Mouse (Mus musculus): ENCODE data around the gene Fastkd1. TPM values are rescaled to one million over a fixed set of nuclear protein-coding genes. Genes with fewer than 3 reads are reported as not detected.

Gene Fastkd1
- polyA plus RNA-seq, 1 experiment from 2014 or later: 3.3 TPM

DNA sequence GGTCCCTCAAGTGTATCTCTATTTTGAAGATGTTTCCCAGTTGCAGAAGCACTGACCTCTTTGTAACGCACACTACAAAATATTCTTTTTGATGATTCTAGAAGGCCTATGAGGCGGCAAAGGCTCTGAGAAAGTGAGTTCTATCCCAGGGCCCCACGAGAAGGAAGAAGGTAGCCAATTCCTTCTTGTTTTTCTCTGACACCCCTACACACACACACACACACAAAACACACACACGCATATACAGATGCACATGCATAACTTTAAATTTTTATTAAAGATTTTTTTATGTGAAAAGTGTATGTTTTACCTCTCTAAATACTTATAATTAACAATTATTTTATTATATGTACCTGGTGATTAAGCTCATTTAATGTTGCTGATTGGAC lies 304 bp upstream of the Fastkd1 start:
- Histone ChIP-seq H3K4me1 (ENCODE audit: control insufficient read depth, low read depth, low read length) (peaks cover 4% of the 10 kb centered on the region), H3K9ac (ENCODE audit: low read depth, low read length) (no peak overlapping the region), H3K4me2 (ENCODE audit: low read depth, low read length) (peak overlapping the region; percentile 74), H3K9me3 (replicated peaks; ENCODE audit: control insufficient read depth, low read length) (no peaks in the 10 kb centered on the region), H3K36me3 (ENCODE audit: control insufficient read depth, insufficient read depth) (no peaks in the 10 kb centered on the region), H3K4me3 (ENCODE audit: low read depth, low read length) (peak overlapping the region; percentile 72), H3K27me3 (ENCODE audit: control insufficient read depth, insufficient read depth, low read depth, low read length) (no peaks in the 10 kb centered on the region), H3K27ac (ENCODE audit: low read length) (no peak overlapping the region)
- ATAC-seq (ENCODE audit: low read depth): no peak
- WGBS (ENCODE audit: insufficient replicate concordance): 22% methylated on average over 4 of the region's 4 CpGs

DNA sequence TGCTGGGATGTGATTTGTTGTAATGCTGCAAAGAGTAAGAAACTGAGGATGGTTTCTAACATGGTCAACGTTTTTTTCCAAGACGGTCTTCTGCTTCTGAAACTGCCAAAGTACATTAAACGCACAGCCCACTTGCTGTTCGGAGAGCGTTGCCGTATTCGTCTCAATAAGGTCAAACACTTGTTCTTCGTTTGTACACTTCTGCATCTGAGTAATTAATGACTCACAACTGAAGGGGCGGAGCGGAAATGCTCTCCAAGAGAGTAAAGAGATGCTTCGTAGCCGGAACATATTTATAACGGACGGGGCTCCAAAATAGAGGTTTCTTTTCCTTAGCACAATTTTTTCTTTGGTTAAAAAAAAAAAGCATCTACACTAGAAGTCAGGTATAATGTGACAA lies 1.1 kb downstream of the Fastkd1 start:
- Histone ChIP-seq H3K36me3 (ENCODE audit: control insufficient read depth, insufficient read depth) (no peaks in the 10 kb centered on the region), H3K9ac (ENCODE audit: low read depth, low read length) (no peak overlapping the region), H3K4me1 (ENCODE audit: control insufficient read depth, low read depth, low read length) (peaks cover 4% of the 10 kb centered on the region), H3K9me3 (replicated peaks; ENCODE audit: control insufficient read depth, low read length) (no peaks in the 10 kb centered on the region), H3K4me3 (ENCODE audit: low read depth, low read length) (no peak overlapping the region), H3K4me2 (ENCODE audit: low read depth, low read length) (no peak overlapping the region), H3K27me3 (ENCODE audit: control insufficient read depth, insufficient read depth, low read depth, low read length) (no peaks in the 10 kb centered on the region), H3K27ac (ENCODE audit: low read length) (no peak overlapping the region)
- WGBS (ENCODE audit: insufficient replicate concordance): 84% methylated on average over 14 of the region's 14 CpGs
- ATAC-seq (ENCODE audit: low read depth): no peak

- Histone ChIP-seq H3K9me3 (replicated peaks; ENCODE audit: control insufficient read depth, low read length) (no peaks in the 10 kb centered on the region), H3K27me3 (ENCODE audit: control insufficient read depth, insufficient read depth, low read depth, low read length) (no peaks in the 10 kb centered on the region), H3K4me1 (ENCODE audit: control insufficient read depth, low read depth, low read length) (no peaks in the 10 kb centered on the region), H3K36me3 (ENCODE audit: control insufficient read depth, insufficient read depth) (no peaks in the 10 kb centered on the region), H3K27ac (ENCODE audit: low read length) (no peak overlapping the region), H3K9ac (ENCODE audit: low read depth, low read length) (no peak overlapping the region), H3K4me3 (ENCODE audit: low read depth, low read length) (no peak overlapping the region), H3K4me2 (ENCODE audit: low read depth, low read length) (no peak overlapping the region)
- WGBS (ENCODE audit: insufficient replicate concordance): 80% methylated on average over 8 of the region's 8 CpGs
- ATAC-seq (ENCODE audit: low read depth): no peak
These were observed 12.9 kb downstream of the Fastkd1 start for GRCm38 (mm10) chr2:69700446-69700845.

- no peak for ATAC-seq (ENCODE audit: low read depth)
- 81% methylated on average over 11 of the region's 11 CpGs for WGBS (ENCODE audit: insufficient replicate concordance)
- no peak overlapping the region for H3K9ac ChIP-seq (ENCODE audit: low read depth, low read length)
- no peak overlapping the region for H3K27ac ChIP-seq (ENCODE audit: low read length)
- H3K36me3 ChIP-seq (ENCODE audit: control insufficient read depth, insufficient read depth): no peaks in the 10 kb centered on the region; the same call in 1 of the 2 replicates
- H3K4me1 ChIP-seq (ENCODE audit: control insufficient read depth, low read depth, low read length): no peaks in the 10 kb centered on the region
- H3K4me2 ChIP-seq (ENCODE audit: low read depth, low read length): no peak overlapping the region
- H3K4me3 ChIP-seq (ENCODE audit: low read depth, low read length): no peak overlapping the region
- no peaks in the 10 kb centered on the region for H3K9me3 ChIP-seq (replicated peaks; ENCODE audit: control insufficient read depth, low read length)
- no peaks in the 10 kb centered on the region for H3K27me3 ChIP-seq (ENCODE audit: control insufficient read depth, insufficient read depth, low read depth, low read length)
These were observed 19.8 kb downstream of the Fastkd1 start for GRCm38 (mm10) chr2:69693501-69693900.

DNA sequence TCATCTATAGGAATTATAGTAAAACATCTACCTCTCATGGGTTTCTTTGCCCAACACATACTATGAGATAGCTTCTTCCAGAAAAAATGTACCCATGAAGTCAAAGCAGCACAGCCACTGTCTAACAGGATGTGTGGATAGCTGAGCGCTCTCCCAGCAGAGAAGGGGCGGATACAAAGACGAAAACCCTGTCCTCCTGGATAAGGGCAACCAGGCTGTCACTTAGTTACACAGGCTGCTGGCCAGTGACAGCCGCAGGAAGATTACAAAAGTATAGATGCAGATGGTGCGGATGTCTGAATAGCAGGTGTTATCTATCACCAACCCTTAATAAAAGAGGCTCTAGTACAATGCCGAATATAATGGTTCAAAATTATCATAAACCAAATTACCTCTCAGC lies 22.5 kb downstream of the Fastkd1 start:
- H3K9me3 ChIP-seq (replicated peaks; ENCODE audit: control insufficient read depth, low read length): no peaks in the 10 kb centered on the region
- no peak overlapping the region for H3K4me3 ChIP-seq (ENCODE audit: low read depth, low read length)
- WGBS (ENCODE audit: insufficient replicate concordance): 76% methylated on average over 6 of the region's 6 CpGs

DNA sequence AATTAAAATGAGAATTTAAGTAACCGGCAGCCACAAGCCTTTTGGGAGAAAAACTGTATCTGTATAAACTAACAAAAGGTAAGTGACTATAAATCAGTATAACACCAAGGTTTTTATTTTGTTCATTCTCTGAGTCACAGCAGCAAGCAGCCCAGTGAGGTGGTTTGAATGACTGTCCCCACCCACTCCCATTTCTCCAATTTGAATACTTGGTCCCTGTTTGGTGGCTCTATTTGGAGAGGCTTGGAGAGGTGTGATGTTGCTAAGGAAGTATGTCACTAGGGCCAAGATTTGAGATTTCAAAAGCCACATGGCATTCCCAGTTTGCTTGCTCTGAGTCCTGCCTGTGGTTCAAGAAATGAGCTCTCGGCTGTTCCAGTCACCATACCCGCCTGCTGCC lies 23.1 kb downstream of the Fastkd1 start:
- H3K36me3 ChIP-seq (ENCODE audit: control insufficient read depth, insufficient read depth): no peaks in the 10 kb centered on the region; the same call in 1 of the 2 replicates
- no peaks in the 10 kb centered on the region for H3K4me1 ChIP-seq (ENCODE audit: control insufficient read depth, low read depth, low read length)
- no peak overlapping the region for H3K27ac ChIP-seq (ENCODE audit: low read length)
- no peak overlapping the region for H3K9ac ChIP-seq (ENCODE audit: low read depth, low read length)
- ATAC-seq (ENCODE audit: low read depth): no peak
- no peaks in the 10 kb centered on the region for H3K27me3 ChIP-seq (ENCODE audit: control insufficient read depth, insufficient read depth, low read depth, low read length)
- H3K4me3 ChIP-seq (ENCODE audit: low read depth, low read length): no peak overlapping the region
- H3K4me2 ChIP-seq (ENCODE audit: low read depth, low read length): no peak overlapping the region
- no peaks in the 10 kb centered on the region for H3K9me3 ChIP-seq (replicated peaks; ENCODE audit: control insufficient read depth, low read length)
- 80% methylated on average over 3 of the region's 3 CpGs for WGBS (ENCODE audit: insufficient replicate concordance)

More for the DNA sequence above, 22.5 kb downstream of the Fastkd1 start:
- H3K4me1 ChIP-seq (ENCODE audit: control insufficient read depth, low read depth, low read length): no peaks in the 10 kb centered on the region
- no peak overlapping the region for H3K9ac ChIP-seq (ENCODE audit: low read depth, low read length)
- no peak overlapping the region for H3K27ac ChIP-seq (ENCODE audit: low read length)
- no peak for ATAC-seq (ENCODE audit: low read depth)
- no peaks in the 10 kb centered on the region; the same call in 1 of the 2 replicates for H3K36me3 ChIP-seq (ENCODE audit: control insufficient read depth, insufficient read depth)
- no peaks in the 10 kb centered on the region for H3K27me3 ChIP-seq (ENCODE audit: control insufficient read depth, insufficient read depth, low read depth, low read length)
- H3K4me2 ChIP-seq (ENCODE audit: low read depth, low read length): no peak overlapping the region

DNA sequence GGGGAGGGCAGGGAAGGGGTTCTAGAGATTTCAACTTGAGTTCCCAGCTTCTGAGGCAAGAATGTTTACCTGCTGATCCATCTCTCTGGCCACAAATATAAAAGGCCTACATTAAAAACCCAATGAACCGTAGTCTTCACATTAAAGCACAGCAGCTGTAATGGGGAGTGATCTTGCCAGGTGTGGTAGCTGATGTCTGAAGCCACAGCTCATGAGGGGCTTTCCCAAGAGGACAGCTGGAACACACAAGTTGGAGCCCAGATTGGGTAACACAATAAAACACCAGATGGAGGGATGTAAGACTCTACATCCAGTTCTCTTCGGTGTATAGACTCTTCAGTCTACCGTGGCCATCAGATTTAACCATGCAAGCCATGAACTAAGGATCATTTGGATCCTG lies 28.8 kb downstream of the Fastkd1 start:
- 74% methylated on average over 3 of the region's 3 CpGs for WGBS (ENCODE audit: insufficient replicate concordance)
- Histone ChIP-seq H3K9ac (ENCODE audit: low read depth, low read length) (no peak overlapping the region), H3K4me2 (ENCODE audit: low read depth, low read length) (no peak overlapping the region), H3K36me3 (ENCODE audit: control insufficient read depth, insufficient read depth) (no peaks in the 10 kb centered on the region), H3K27ac (ENCODE audit: low read length) (no peak overlapping the region), H3K27me3 (ENCODE audit: control insufficient read depth, insufficient read depth, low read depth, low read length) (no peaks in the 10 kb centered on the region), H3K4me1 (ENCODE audit: control insufficient read depth, low read depth, low read length) (no peaks in the 10 kb centered on the region), H3K9me3 (replicated peaks; ENCODE audit: control insufficient read depth, low read length) (no peaks in the 10 kb centered on the region), H3K4me3 (ENCODE audit: low read depth, low read length) (no peak overlapping the region)
- ATAC-seq (ENCODE audit: low read depth): no peak

DNA sequence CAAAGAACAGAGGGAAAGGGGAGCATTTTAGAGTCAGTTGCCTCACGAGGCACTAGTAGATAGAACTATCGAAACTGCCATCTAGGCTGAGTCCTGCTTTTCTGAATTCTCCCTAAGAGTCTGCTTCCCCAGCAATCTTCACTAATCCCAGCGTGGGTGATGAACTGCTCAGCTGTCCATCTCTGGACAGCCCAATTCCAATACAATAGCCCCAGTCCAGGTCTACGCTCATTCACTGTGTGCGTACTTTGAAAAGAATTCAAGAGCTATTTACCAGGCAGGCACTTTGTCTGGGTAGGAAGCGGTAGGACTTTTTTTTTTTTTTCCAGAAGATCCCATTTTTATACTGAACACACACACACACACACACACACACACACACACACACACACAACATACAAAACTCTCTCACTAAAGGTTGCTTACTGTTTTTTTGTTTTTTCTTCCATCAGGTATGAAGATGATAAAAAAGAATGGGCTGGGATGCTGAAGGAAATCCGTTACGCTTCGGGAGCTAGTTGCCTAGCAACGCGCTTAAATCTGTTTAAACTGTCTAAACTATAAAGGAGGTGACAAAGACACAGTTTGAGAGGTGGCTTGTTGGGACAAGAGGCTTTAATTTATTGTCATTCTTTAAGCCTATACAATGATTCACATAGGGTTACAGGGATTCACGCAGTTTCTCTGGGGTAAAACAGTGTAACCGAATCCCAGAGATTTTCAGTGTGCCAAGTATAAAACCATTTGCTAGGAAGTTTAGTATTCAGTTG lies 30.1 kb downstream of the Fastkd1 start:
- WGBS (ENCODE audit: insufficient replicate concordance): 80% methylated on average over 13 of the region's 13 CpGs
- Histone ChIP-seq H3K4me2 (ENCODE audit: low read depth, low read length) (no peak overlapping the region), H3K36me3 (ENCODE audit: control insufficient read depth, insufficient read depth) (no peaks in the 10 kb centered on the region), H3K9me3 (replicated peaks; ENCODE audit: control insufficient read depth, low read length) (no peaks in the 10 kb centered on the region), H3K4me3 (ENCODE audit: low read depth, low read length) (no peak overlapping the region), H3K27ac (ENCODE audit: low read length) (no peak overlapping the region), H3K9ac (ENCODE audit: low read depth, low read length) (no peak overlapping the region), H3K4me1 (ENCODE audit: control insufficient read depth, low read depth, low read length) (no peaks in the 10 kb centered on the region), H3K27me3 (ENCODE audit: control insufficient read depth, insufficient read depth, low read depth, low read length) (no peaks in the 10 kb centered on the region)
- ATAC-seq (ENCODE audit: low read depth): no peak

DNA sequence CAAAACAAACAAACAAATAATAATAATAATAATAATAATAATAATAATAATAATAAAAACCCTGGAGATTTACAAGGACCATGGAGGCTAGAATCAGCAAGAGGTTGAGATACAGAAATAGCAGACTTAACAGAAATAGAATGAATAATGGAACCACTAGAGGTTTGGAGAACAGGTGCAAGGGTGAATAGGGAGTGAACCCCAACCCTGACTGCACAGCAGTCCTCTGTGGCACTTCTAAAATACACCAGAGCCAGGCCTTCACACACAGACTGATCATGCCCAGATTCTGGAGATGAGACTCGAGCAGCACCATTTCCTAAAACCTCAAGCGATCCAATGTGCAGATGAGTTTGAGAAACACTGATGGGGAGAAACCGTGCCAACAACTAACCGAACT lies 31.4 kb downstream of the Fastkd1 start:
- ATAC-seq (ENCODE audit: low read depth): no peak
- Histone ChIP-seq H3K4me3 (ENCODE audit: low read depth, low read length) (no peak overlapping the region), H3K4me1 (ENCODE audit: control insufficient read depth, low read depth, low read length) (no peaks in the 10 kb centered on the region), H3K9ac (ENCODE audit: low read depth, low read length) (no peak overlapping the region), H3K27ac (ENCODE audit: low read length) (no peak overlapping the region), H3K4me2 (ENCODE audit: low read depth, low read length) (no peak overlapping the region), H3K36me3 (ENCODE audit: control insufficient read depth, insufficient read depth) (no peaks in the 10 kb centered on the region), H3K9me3 (replicated peaks; ENCODE audit: control insufficient read depth, low read length) (no peaks in the 10 kb centered on the region), H3K27me3 (ENCODE audit: control insufficient read depth, insufficient read depth, low read depth, low read length) (no peaks in the 10 kb centered on the region)
- 78% methylated on average over 4 of the region's 4 CpGs for WGBS (ENCODE audit: insufficient replicate concordance)

All from liver, embryonic 16.5 days (tissue).